9 mouse cellular contexts compared by ENCODE assay signal in the genomic region with DNA sequence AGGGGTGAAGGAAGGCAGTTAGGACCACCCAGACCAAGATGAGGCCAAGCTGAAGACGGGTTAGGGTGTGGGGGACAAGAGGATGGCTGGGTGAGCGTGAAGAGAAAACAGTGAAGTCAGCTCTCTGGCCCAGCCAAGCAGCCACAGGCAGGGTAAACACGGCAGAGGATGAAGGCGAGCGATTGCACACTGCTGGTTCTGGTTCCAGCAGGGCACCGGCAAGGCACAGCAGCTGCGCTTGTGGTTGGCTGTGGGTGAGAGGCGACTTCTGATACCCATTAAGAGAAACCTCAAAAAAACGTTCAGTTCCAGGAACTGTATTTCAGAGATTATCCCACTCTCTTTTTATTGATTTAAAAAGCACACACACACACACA. TPM values are rescaled to one million over a fixed set of nuclear protein-coding genes. Genes with fewer than 3 reads are reported as not detected.
DNase-seq lines count a peak whose midpoint lies in the region; ATAC-seq and TF ChIP-seq lines count a peak whose summit lies in the region.
"Had no signal": no experiment of that assay in that cellular context is flagged by ENCODE, and none has a peak within 500 bp of the region (broad histone marks: within the 10 kb centered on the region; RNA-seq: fewer than 3 reads in every experiment).

No protein-coding gene starts in this region.

- H3K4me2 ChIP-seq in kidney, embryonic 15.5 days = no peak overlapping the region
- H3K4me2 ChIP-seq: forebrain, embryonic 15.5 days had no signal

- TF ChIP-seq CTCF in olfactory bulb, adult 2 months (IDR thresholded peaks at IDR 0.05; ENCODE audit: insufficient read depth, low read depth, low read length) = no peak
- no peak for TF ChIP-seq CTCF in cerebellum, adult 2 months (IDR thresholded peaks at IDR 0.05; ENCODE audit: borderline replicate concordance, insufficient read depth, low read depth, low read length)

- 17% methylated on average over 9 of the region's 9 CpGs for WGBS in olfactory bulb, adult 2 months
- WGBS in kidney, embryonic 15.5 days = 54% methylated on average over 9 of the region's 9 CpGs
- 44% methylated on average over 9 of the region's 9 CpGs for WGBS in cerebellum, adult 2 months

- no peaks in the 10 kb centered on the region for H3K9me3 ChIP-seq in kidney, embryonic 15.5 days (replicated peaks)
- H3K9me3 ChIP-seq: forebrain, embryonic 15.5 days had no signal

- H3K9ac ChIP-seq in kidney, embryonic 15.5 days = no peak overlapping the region
- H3K9ac ChIP-seq: forebrain, embryonic 15.5 days had no signal

- intact Hi-C loops in gastrocnemius, postnatal 14 days (cut with DNase I; ENCODE audit: low total_unique reads) = no loop called here

- DNase-seq in heart, adult 11 months = peak; percentile 86
- DNase-seq in heart, postnatal 4 days = no peak
- no peak for DNase-seq in gastrocnemius, postnatal 14 days
- no peak for DNase-seq in cerebellum, adult 2 months

- H3K4me3 ChIP-seq in olfactory bulb, adult 2 months (ENCODE audit: insufficient read depth, low read depth, low read length) = no peak overlapping the region
- no peak overlapping the region for H3K4me3 ChIP-seq in kidney, embryonic 15.5 days (replicated peaks)
- no peak overlapping the region for H3K4me3 ChIP-seq in cerebellum, adult 2 months (replicated peaks; ENCODE audit: insufficient read depth, low read depth, low read length)
- H3K4me3 ChIP-seq: forebrain, embryonic 15.5 days had no signal

- peak; percentile 66 for ATAC-seq in CD4-positive, CD25-positive, alpha-beta regulatory T cell, adult 4 months
- ATAC-seq in inflammation-experienced regulatory T-cells, adult 6 months = peak; percentile 66
- ATAC-seq in kidney, embryonic 15.5 days (replicated peaks; ENCODE audit: low FRiP score) = no peak
- ATAC-seq: forebrain, embryonic 15.5 days had no signal

- H3K4me1 ChIP-seq in olfactory bulb, adult 2 months (ENCODE audit: control insufficient read depth, insufficient read depth, low read length) = peaks cover 42% of the 10 kb centered on the region
- peaks cover 19% of the 10 kb centered on the region for H3K4me1 ChIP-seq in kidney, embryonic 15.5 days
- H3K4me1 ChIP-seq in cerebellum, adult 2 months (ENCODE audit: control insufficient read depth, insufficient read depth, low read length) = no peaks in the 10 kb centered on the region

- no peaks in the 10 kb centered on the region for H3K27me3 ChIP-seq in kidney, embryonic 15.5 days
- no peaks in the 10 kb centered on the region for H3K27me3 ChIP-seq in cerebellum, adult 2 months (ENCODE audit: control insufficient read depth, insufficient read depth, low read length)
- H3K27me3 ChIP-seq: forebrain, embryonic 15.5 days had no signal

- TF ChIP-seq POLR2A in olfactory bulb, adult 2 months (IDR thresholded peaks at IDR 0.05; ENCODE audit: insufficient read depth, low read depth, low read length) = no peak
- no peak for TF ChIP-seq POLR2A in cerebellum, adult 2 months (IDR thresholded peaks at IDR 0.05; ENCODE audit: borderline replicate concordance, insufficient read depth, low read length)

- peak overlapping the region; percentile 35 for H3K27ac ChIP-seq in olfactory bulb, adult 2 months (ENCODE audit: insufficient read depth, low read depth, low read length)
- H3K27ac ChIP-seq in kidney, embryonic 15.5 days = no peak overlapping the region
- H3K27ac ChIP-seq in cerebellum, adult 2 months (ENCODE audit: insufficient read depth, low read length) = no peak overlapping the region
- H3K27ac ChIP-seq: forebrain, embryonic 15.5 days had no signal

- no peaks in the 10 kb centered on the region for H3K36me3 ChIP-seq in kidney, embryonic 15.5 days
- H3K36me3 ChIP-seq: forebrain, embryonic 15.5 days had no signal

RNA-seq across cellular contexts. Expression of a gene that starts 24.3 kb away (rescaled TPM):
- total RNA-seq in heart, postnatal 4 days (2021) = under 1 TPM in 1 of 2 experiments, not detected in 1; 0.24 TPM
- polyA plus RNA-seq in CD4-positive, CD25-positive, alpha-beta regulatory T cell, adult 4 months (2017; shearing (Covaris generic)) = not detected
- under 1 TPM in 1 of 3 experiments, not detected in 2; 0.32 TPM for polyA plus RNA-seq in inflammation-experienced regulatory T-cells, adult 6 months (2017; shearing (Covaris generic))
- polyA plus RNA-seq in olfactory bulb, adult 2 months (2012; ENCODE audit: insufficient read depth, insufficient read length, low replicate concordance, missing spikeins) = not detected in 2 replicates
- polyA plus RNA-seq in kidney, embryonic 15.5 days (2015; fragmentation: Nextera tagmentation; extraction: Ambion mirVana) = not detected in 2 replicates
- not detected for total RNA-seq in gastrocnemius, postnatal 14 days (2021)
- polyA plus RNA-seq in cerebellum, adult 2 months (2012; rRNA removed) = not detected in 2 replicates
- polyA plus RNA-seq: forebrain, embryonic 15.5 days had no signal

RNA-seq across cellular contexts. Expression of a gene that starts 32.7 kb away (rescaled TPM):
- 1 to 10 TPM; 4.2 to 5.5 TPM for total RNA-seq in heart, postnatal 4 days (2021)
- polyA plus RNA-seq in CD4-positive, CD25-positive, alpha-beta regulatory T cell, adult 4 months (2017; shearing (Covaris generic)) = not detected
- polyA plus RNA-seq in inflammation-experienced regulatory T-cells, adult 6 months (2017; shearing (Covaris generic)) = not detected
- not detected in 2 replicates for polyA plus RNA-seq in olfactory bulb, adult 2 months (2012; ENCODE audit: insufficient read depth, insufficient read length, low replicate concordance, missing spikeins)
- 2.1 and 2.2 TPM in 2 replicates for polyA plus RNA-seq in kidney, embryonic 15.5 days (2015; fragmentation: Nextera tagmentation; extraction: Ambion mirVana)
- not detected for total RNA-seq in gastrocnemius, postnatal 14 days (2021)
- polyA plus RNA-seq in cerebellum, adult 2 months (2012; rRNA removed) = 0.03 and 0.05 TPM in 2 replicates
